Mouse (Mus musculus): ENCODE results near the gene Tmprss11b.
"Not testable (repeated sequence)": the region's sequence is repeated elsewhere in the genome, so short reads cannot be mapped to it uniquely, and the experiment has no call there.

Gene Tmprss11b

DNA sequence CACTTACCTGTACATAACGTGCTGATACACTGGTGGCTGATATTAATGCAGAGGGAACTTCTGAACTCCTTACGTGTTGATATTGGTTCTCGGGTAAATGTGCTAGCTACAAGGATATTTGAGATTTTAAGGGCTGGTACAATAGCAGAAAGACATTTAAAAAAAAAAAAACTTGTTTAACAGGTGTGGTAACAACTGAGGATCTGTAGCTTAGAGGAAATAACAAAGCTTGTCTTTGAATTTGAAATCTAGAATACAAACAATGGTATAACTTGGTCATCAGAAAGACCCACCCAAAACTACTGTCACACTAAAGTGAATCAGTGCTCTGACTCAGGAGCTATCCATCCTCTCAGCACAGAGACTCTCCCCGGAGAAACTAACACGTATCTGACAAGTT, at the start of gene Tmprss11b:
TSS of gene Tmprss11b (minus strand) at position 101 of the 400 bp plus-strand sequence.
- in situ Hi-C loops (cut with MboI, MseI) = no loop called here

DNA sequence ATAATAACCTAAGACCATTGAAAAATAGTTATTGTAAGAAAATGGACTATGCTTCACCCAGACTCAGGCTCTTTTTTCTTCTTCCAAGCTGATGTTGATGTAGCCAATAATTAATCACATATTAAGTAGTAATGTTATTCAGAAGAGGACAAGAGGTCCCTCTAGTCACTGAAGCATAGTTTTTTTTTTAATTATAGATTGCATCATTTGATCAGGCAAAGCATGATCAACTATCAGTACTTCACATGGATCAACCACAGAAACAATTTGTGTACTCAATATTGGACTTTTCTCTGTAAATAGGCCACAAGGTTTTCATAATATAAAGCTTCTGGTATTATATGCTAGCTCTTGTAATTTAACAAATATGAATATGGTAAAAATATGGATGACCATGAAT, 48.9 kb upstream of the Tmprss11b start:
- in situ Hi-C loops (cut with MboI, MseI) = no loop called here

DNA sequence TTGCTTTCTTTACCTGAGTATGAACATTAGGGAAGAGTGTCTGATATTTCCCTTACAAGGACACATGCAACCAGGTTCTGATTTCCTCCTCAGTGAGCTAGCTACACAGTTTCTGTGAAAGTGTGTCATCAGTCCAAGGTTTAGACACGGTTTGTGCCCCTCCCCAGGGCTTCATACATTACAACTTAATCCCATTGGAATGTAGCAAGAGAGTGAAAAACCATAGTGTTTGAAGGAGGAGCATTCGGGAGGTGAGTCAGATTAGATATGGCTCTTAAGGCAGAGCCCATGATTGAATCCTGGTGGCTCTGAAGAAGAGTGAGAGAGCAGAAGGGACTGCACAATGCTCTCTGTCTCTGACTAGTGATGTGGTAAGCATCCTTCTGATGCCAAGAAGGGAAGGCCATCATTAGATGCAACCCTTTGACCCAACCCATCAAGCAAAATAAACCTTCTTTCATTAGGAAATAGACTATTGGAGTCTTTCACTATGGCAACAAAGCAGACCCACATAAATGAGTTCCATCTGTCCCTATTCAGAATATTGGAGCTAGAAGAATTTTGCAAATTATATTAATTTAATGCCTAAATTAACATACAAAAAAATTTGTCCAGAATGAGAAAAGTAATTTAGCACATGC, 46.8 kb upstream of the Tmprss11b start:
- in situ Hi-C loops (cut with MboI, MseI) = loop anchor here (25.0 kb wide), 1 partner anchor 1514 kb away; no protein-coding TSS in a partner anchor

DNA sequence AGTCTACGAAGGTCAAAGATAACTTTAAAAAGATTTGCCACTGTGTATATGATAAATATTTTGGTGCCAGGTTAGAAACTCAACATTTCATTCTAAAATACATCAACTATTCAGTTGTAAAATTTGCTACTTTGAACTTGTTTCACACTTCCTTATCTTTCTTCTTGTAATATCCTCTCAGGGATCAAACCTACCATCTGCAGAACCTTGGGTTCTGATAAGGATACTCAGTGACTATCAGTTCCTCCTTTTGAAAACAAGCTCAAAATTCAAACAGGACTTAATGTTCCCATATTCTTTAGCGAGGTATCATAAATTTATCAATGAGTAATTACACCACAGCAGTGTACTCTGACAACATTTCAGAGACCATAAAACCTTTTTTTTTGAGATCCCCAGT, 38.8 kb upstream of the Tmprss11b start:
- in situ Hi-C loops (cut with MboI, MseI) = loop anchor here (25.0 kb wide), 1 partner anchor 1522 kb away; no protein-coding TSS in a partner anchor

DNA sequence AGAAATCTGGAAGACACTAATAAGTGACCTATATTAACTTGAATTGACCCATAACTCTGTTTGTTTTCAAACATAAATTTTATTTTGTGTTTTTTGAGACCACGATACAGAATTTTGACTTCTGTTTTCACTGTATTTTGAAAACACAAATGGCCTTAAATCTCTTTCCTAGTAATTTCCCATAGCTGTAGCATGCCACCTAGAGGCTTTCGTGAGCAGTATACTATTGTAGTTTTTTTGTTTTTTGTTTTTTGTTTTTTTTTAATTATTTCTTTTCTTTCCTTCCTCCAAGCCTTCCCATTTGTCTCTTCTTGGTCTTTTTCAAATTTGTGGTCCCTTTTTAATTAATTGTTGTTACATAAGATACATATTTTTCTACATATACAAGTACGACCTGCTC, 28.8 kb upstream of the Tmprss11b start:
- in situ Hi-C loops (cut with MboI, MseI) = loop anchor here (25.0 kb wide), 1 partner anchor 1532 kb away; no protein-coding TSS in a partner anchor

DNA sequence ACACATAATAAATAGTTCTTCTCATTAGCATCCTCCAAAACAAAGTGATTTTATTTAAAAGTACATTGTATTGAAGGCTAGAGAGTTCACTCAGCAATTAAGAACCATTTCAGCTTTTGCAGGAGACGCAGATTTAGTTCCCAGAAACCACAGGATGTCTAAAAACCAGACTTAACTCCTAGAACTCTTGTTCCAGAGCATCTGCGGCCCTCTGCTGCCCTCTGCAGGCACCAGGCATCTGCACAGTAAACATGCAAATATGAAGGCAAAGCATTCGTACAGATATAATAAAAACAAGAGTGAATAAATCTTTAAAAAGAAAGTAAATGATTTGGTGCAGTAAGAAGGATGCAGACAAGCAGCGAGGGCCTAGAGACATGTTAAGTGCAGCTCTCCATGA, 8.5 kb upstream of the Tmprss11b start:
- in situ Hi-C loops (cut with MboI, MseI) = no loop called here

DNA sequence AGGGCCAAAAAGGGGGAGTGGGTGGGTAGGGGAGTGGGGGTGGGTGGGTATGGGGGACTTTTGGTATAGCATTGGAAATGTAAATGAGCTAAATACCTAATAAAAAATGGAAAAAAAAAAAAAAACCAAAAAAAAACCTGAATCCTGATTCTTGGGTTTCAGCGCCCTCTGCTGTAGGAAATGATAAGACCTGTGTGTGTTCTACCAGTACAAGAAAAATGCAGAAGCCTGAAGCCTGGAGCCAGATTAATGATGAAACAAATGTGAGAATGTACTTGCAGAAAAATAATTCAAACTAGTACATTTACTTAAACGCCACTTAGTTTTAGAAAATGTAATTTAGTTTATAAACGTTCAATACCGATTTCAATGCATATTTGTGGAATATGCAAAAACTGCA, 27.0 kb downstream of the Tmprss11b start:
- in situ Hi-C loops (cut with MboI, MseI) = not testable (repeated sequence)

DNA sequence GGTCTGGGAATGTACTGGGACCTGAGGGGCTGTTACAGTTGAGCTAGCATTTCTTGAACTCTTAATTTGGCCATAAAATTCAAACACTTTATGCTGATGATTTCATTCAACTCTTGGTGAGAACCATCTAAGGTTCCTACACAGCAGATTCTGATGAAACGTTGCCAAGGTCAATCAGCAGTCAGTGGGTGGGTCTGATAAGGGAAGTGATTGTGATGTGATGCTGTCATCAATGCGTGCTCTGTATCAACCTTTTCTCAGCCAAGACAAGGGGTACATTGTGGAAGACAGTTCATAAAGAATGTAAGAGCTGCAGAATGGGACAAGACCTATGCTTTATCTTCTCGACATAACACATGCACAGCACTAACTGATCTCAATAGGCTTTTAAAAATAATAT, 35.4 kb downstream of the Tmprss11b start:
- in situ Hi-C loops (cut with MboI, MseI) = no loop called here

DNA sequence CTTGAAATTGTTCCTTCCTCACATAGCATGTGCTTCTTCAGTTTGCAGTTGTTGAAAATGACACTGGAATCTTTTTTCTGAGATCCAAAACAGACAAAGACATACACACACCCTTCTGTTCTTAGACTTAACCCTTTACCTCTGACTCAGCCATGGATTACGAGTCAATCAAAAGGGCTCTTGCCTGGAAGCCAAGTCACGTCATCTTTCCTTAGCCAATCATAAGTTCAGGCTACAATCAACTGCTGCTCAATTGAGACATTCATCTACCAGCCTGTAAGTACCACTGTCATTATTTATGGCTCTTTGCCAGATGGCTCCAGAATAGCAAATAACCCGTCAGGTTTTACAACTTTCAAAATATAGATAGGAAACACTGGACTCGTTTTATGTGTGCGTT, 43.8 kb downstream of the Tmprss11b start, which contains the start of gene Tmprss11f:
TSS of gene Tmprss11f (minus strand) at position 101 of the 400 bp plus-strand sequence.
- in situ Hi-C loops (cut with MboI, MseI) = no loop called here

DNA sequence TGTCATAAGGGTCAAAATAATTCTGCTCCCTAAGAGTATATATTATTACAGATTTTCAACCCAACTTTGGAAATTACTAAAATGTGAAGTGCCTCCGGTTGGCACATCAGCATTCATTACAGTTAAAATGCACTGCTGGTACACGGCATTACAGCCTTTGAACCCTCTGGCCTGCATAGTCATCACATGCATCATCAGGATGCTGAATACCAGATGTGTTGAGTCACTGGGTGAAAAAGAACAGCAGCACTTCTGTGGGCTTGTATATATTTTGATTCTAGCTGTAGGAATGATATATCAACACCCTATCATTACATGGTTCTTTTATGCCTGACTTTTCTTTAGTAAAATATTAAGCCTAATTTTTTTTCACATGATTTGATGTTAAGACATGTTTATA, 45.5 kb downstream of the Tmprss11b start:
- in situ Hi-C loops (cut with MboI, MseI) = no loop called here

DNA sequence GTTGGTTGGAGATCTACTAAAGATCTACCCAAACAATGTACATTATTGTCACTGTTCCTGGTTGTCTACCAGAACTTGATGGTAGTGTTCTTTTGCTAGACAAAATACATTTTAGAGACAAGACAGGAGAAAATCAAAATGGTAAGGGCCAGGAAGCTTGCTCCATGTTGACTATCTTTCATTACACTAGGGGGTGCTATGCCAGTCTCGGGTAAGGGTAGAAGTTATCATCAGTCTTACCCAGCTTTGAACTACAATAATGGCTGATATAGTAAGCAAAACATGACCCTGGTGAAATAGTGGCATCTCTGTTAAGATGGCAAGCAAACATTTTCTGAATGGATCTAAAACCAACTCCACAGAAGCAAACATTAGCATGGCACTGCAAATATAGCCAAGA, 54.4 kb downstream of the Tmprss11b start:
- in situ Hi-C loops (cut with MboI, MseI) = no loop called here

Data from T-helper 1 cell (primary cell).